Mouse (Mus musculus) heart, postnatal 0 days (tissue): ENCODE results near the gene Cabp2. TPM values are rescaled to one million over a fixed set of nuclear protein-coding genes. Genes with fewer than 3 reads are reported as not detected.

ENCODE experiments used
- ATAC-seq: fragments of 200-750 bp; cut with Nextera tagmentation; 2 replicates; pipeline ENCODE4 v1.8.0; 2017; ENCODE audit warnings: low read depth, moderate number of reproducible peaks, moderate library complexity; ENCODE audit not compliant: insufficient read depth
- DNase-seq: peaks from one replicate; pipeline ENCODE4 v3.0.0-alpha.2; 2016; ENCODE audit warnings: low spot score
- H3K27ac ChIP-seq: fragments of 300-500 bp; sonication (generic); 2 replicates; pipeline ENCODE4 v1.5.1; 2014; ENCODE audit warnings: low read depth, mild to moderate bottlenecking
- H3K27me3 ChIP-seq: fragments of 300-500 bp; sonication (generic); 2 replicates; pipeline ENCODE4 v1.6.1; 2014; ENCODE audit warnings: low read length, mixed read lengths; ENCODE audit not compliant: control insufficient read depth, insufficient read depth
- H3K36me3 ChIP-seq: fragments of 300-500 bp; sonication (generic); replicated peaks from 2 replicates; pipeline ENCODE4 v1.6.1; 2014; ENCODE audit warnings: low read length, mixed read lengths; ENCODE audit not compliant: control insufficient read depth, insufficient read depth
- H3K4me1 ChIP-seq: fragments of 300-500 bp; sonication (generic); 2 replicates; pipeline ENCODE4 v1.6.1; 2014; ENCODE audit warnings: antibody characterized with exemption; ENCODE audit not compliant: control insufficient read depth, insufficient read depth
- H3K4me2 ChIP-seq: fragments of 300-500 bp; sonication (generic); 2 replicates; pipeline ENCODE4 v1.6.1; 2014; ENCODE audit warnings: low read depth, mild to moderate bottlenecking, low read length, moderate library complexity
- H3K4me3 ChIP-seq: fragments of 300-500 bp; sonication (generic); 2 replicates; pipeline ENCODE4 v1.5.1; 2014; ENCODE audit warnings: low read depth, low read length
- H3K9ac ChIP-seq: fragments of 300-500 bp; sonication (generic); replicated peaks from 2 replicates; pipeline ENCODE4 v1.6.1; 2014; ENCODE audit warnings: low read depth, low read length, mixed read lengths
- H3K9me3 ChIP-seq: fragments of 300-500 bp; sonication (generic); replicated peaks from 2 replicates; pipeline ENCODE4 v1.6.1; 2016; ENCODE audit warnings: low read length; ENCODE audit not compliant: control insufficient read depth
- CTCF ChIP-seq: IDR thresholded peaks from 2 replicates; pipeline ENCODE4 v1.5.1; 2016; ENCODE audit warnings: antibody characterized with exemption, control low read depth, low read depth
- EP300 ChIP-seq: IDR thresholded peaks from 2 replicates; pipeline ENCODE4 v1.6.1; 2016; ENCODE audit warnings: antibody characterized with exemption, low read depth
- WGBS: fragments of 180-500 bp; shearing (Covaris S2); extraction: QIAGEN DNeasy Blood & Tissue Kit; methylation state at CpG from one replicate; pipeline ENCODE4 v1.1.7; 2014; 5-methylcytosine and 5-hydroxymethylcytosine counted together
- polyA plus RNA-seq: library from polyadenylated mRNA; unstranded; fragments of >200 nt; fragmentation: Nextera tagmentation; extraction: Ambion mirVana; gene quantifications from 2 replicates; pipeline ENCODE4 v1.2.1, GENCODE M21; 2015
- total RNA-seq: library from RNA; depleted of rRNA; stranded (reverse); fragments of >200 nt; gene quantifications from 2 replicates; pipeline ENCODE4 v1.2.3, GENCODE M21; 2014; ENCODE audit warnings: low replicate concordance

Gene Cabp2
- total and polyA plus RNA-seq, 2 experiments from 2014 or later, result not detected

- H3K27ac ChIP-seq, result peak within 1 kb of the TSS; percentile 67
- under 1% methylated on average over 63 of the region's 64 CpGs for WGBS
- peak; percentile 77 for TF ChIP-seq CTCF
- TF ChIP-seq EP300, result no peak
Observed at GRCm38 (mm10) chr19:4125741-4126696, 44.6 kb downstream of the Cabp2 start, which contains the start of gene Aip. TSS of gene Aip (minus strand) at chr19:4125858.

GRCm38 (mm10) chr19:4126759-4127495 is 45.5 kb downstream of the Cabp2 start:
- Histone ChIP-seq H3K4me2 (peak overlapping the region; percentile 61), H3K9ac (peak overlapping the region; percentile 89), H3K27me3 (no peaks in the 10 kb centered on the region), H3K4me3 (peak overlapping the region; percentile 83), H3K9me3 (no peaks in the 10 kb centered on the region), H3K4me1 (peaks cover 12% of the 10 kb centered on the region; the same call in 1 of the 2 replicates), H3K27ac (no peak overlapping the region), H3K36me3 (peaks cover 28% of the 10 kb centered on the region)
- TF ChIP-seq CTCF, result no peak
- no peak for TF ChIP-seq EP300
- DNase-seq (no peak), ATAC-seq (no peak)
- 59% methylated on average over 7 of the region's 7 CpGs for WGBS

More at GRCm38 (mm10) chr19:4125741-4126696, 44.6 kb downstream of the Cabp2 start, which contains the start of gene Aip:
- Histone ChIP-seq H3K36me3 (peaks cover 19% of the 10 kb centered on the region), H3K9ac (peak within 1 kb of the TSS; percentile 89), H3K4me3 (peak within 1 kb of the TSS; percentile 83), H3K27me3 (no peaks in the 10 kb centered on the region), H3K4me2 (peak within 1 kb of the TSS; percentile 61), H3K4me1 (peaks cover 13% of the 10 kb centered on the region; the same call in 1 of the 2 replicates), H3K9me3 (no peaks in the 10 kb centered on the region)
- DNase-seq, result peak; percentile 99
- peak; percentile 93 for ATAC-seq

GRCm38 (mm10) chr19:4129462-4129861 is 48.1 kb downstream of the Cabp2 start:
- 86% methylated on average over 7 of the region's 7 CpGs for WGBS
- TF ChIP-seq EP300 (no peak), CTCF (no peak)
- H3K4me2 ChIP-seq, result no peak overlapping the region
- H3K27me3 ChIP-seq, result no peaks in the 10 kb centered on the region
- H3K9ac ChIP-seq, result no peak overlapping the region
- peaks cover 42% of the 10 kb centered on the region for H3K36me3 ChIP-seq
- H3K9me3 ChIP-seq, result no peaks in the 10 kb centered on the region
- DNase-seq, result no peak
- no peak overlapping the region for H3K4me3 ChIP-seq
- no peak for ATAC-seq
- H3K27ac ChIP-seq, result peak overlapping the region; percentile 41
- peaks cover 12% of the 10 kb centered on the region; the same call in 1 of the 2 replicates for H3K4me1 ChIP-seq

GRCm38 (mm10) chr19:4130106-4130505 is 48.7 kb downstream of the Cabp2 start:
- 63% methylated on average over 4 of the region's 4 CpGs for WGBS
- Histone ChIP-seq H3K4me1 (peaks cover 12% of the 10 kb centered on the region; the same call in 1 of the 2 replicates), H3K27me3 (no peaks in the 10 kb centered on the region), H3K4me2 (no peak overlapping the region), H3K27ac (peak overlapping the region; percentile 41), H3K4me3 (no peak overlapping the region), H3K9me3 (no peaks in the 10 kb centered on the region), H3K36me3 (peaks cover 42% of the 10 kb centered on the region), H3K9ac (no peak overlapping the region)
- DNase-seq (no peak), ATAC-seq (no peak)
- TF ChIP-seq EP300, result no peak

GRCm38 (mm10) chr19:4131075-4131474 is 49.7 kb downstream of the Cabp2 start:
- no peak for TF ChIP-seq EP300
- Histone ChIP-seq H3K27ac (no peak overlapping the region), H3K9me3 (no peaks in the 10 kb centered on the region), H3K4me2 (no peak overlapping the region), H3K4me3 (no peak overlapping the region), H3K36me3 (peaks cover 42% of the 10 kb centered on the region), H3K9ac (no peak overlapping the region), H3K4me1 (peaks cover 12% of the 10 kb centered on the region; the same call in 1 of the 2 replicates), H3K27me3 (no peaks in the 10 kb centered on the region)
- no peak for ATAC-seq
- WGBS, result 87% methylated on average over 5 of the region's 5 CpGs
- DNase-seq, result no peak
